Mouse (Mus musculus) CH12.LX (cell line): Measurements from ENCODE around the gene Sept1. TPM values are rescaled to one million over a fixed set of nuclear protein-coding genes. Genes with fewer than 3 reads are reported as not detected.

Experiments used
- DNase-seq: peaks from one replicate; pipeline ENCODE4 v3.0.0-alpha.2; 2013; ENCODE audit errors: extremely low read depth
- H3K27ac ChIP-seq: 2 replicates; pipeline ENCODE4 v1.5.1; 2012; ENCODE audit warnings: low read depth, mild to moderate bottlenecking, control low read depth, moderate library complexity; ENCODE audit not compliant: insufficient read depth
- H3K27me3 ChIP-seq: replicated peaks from 2 replicates; pipeline ENCODE3; 2012; ENCODE audit warnings: inconsistent platforms
- H3K36me3 ChIP-seq, 2 experiments: replicated peaks in 1 of 2; 2 replicates each; pipeline versions ENCODE3 to v1.6.1; 2012; ENCODE audit warnings: inconsistent platforms in 1 of 2, low read length in 1 of 2, mild to moderate bottlenecking in 1 of 2, mixed read lengths in 1 of 2, moderate library complexity in 1 of 2; ENCODE audit not compliant: control insufficient read depth in 1 of 2, insufficient read depth in 1 of 2
- H3K4me1 ChIP-seq, 2 experiments: 2 replicates each; pipeline ENCODE4 v1.6.1; 2012; ENCODE audit warnings: inconsistent platforms in 1 of 2, moderate library complexity in 1 of 2; ENCODE audit not compliant: insufficient read depth in 2 of 2, control insufficient read depth in 1 of 2
- H3K4me2 ChIP-seq: 2 replicates; pipeline ENCODE4 v1.6.1; 2012; ENCODE audit warnings: low read depth, mild to moderate bottlenecking, control low read depth; ENCODE audit not compliant: poor library complexity, insufficient read depth, severe bottlenecking
- H3K4me3 ChIP-seq, 3 experiments: fragments of 150-350 bp in 1 of 3; sonication (generic) in 1 of 3; replicated peaks in 1 of 3; 2 replicates each; pipeline versions ENCODE3 to v1.5.1; 2011 to 2012; ENCODE audit warnings: low read depth in 2 of 3, low read length in 2 of 3, mild to moderate bottlenecking in 2 of 3, moderate library complexity in 2 of 3, control low read depth in 1 of 3, improper control_type of control experiment in 1 of 3, inconsistent platforms in 1 of 3, mixed read lengths in 1 of 3; ENCODE audit not compliant: poor library complexity in 1 of 3
- H3K79me2 ChIP-seq: replicated peaks from 2 replicates; pipeline ENCODE4 v1.6.1; 2012; ENCODE audit warnings: mild to moderate bottlenecking, moderate library complexity; ENCODE audit not compliant: control insufficient read depth, poor library complexity, insufficient read depth, severe bottlenecking; ENCODE audit errors: extremely low read depth
- H3K9ac ChIP-seq: 2 replicates; pipeline ENCODE4 v1.6.1; 2012; ENCODE audit warnings: low read depth, mild to moderate bottlenecking, control low read depth, moderate library complexity; ENCODE audit not compliant: insufficient read depth
- H3K9me3 ChIP-seq: replicated peaks from 2 replicates; pipeline ENCODE3; 2012; ENCODE audit warnings: low read length, inconsistent platforms, mixed read lengths
- BHLHE40 ChIP-seq: IDR thresholded peaks from 2 replicates; pipeline ENCODE4 v1.6.1; 2011; ENCODE audit warnings: mild to moderate bottlenecking, low read depth, low read length, improper control_type of control experiment
- CTCF ChIP-seq, 2 experiments: IDR thresholded peaks in 1 of 2; conservative IDR thresholded peaks in 1 of 2; 2 replicates each; pipeline ENCODE4 v1.5.1; 2011 to 2012; ENCODE audit warnings: low read depth in 2 of 2, low read length in 2 of 2, improper control_type of control experiment in 1 of 2, inconsistent platforms in 1 of 2, mild to moderate bottlenecking in 1 of 2, moderate library complexity in 1 of 2
- E2F4 ChIP-seq: IDR thresholded peaks from 2 replicates; pipeline ENCODE4 v1.6.1; 2011; ENCODE audit warnings: low read depth, low read length, improper control_type of control experiment; ENCODE audit not compliant: insufficient replicate concordance
- ELF1 ChIP-seq: IDR thresholded peaks from 2 replicates; pipeline ENCODE4 v1.6.1; 2014; ENCODE audit warnings: low read depth, mild to moderate bottlenecking, inconsistent platforms, low read length, improper control_type of control experiment
- EP300 ChIP-seq: IDR thresholded peaks from 2 replicates; pipeline ENCODE4 v1.6.1; 2011; ENCODE audit warnings: low read length, improper control_type of control experiment
- ETS1 ChIP-seq: conservative IDR thresholded peaks from 2 replicates; pipeline ENCODE4 v1.6.1; 2012; ENCODE audit warnings: low read depth, mild to moderate bottlenecking, inconsistent platforms, low read length, improper control_type of control experiment, moderate library complexity
- IRF4 ChIP-seq: IDR thresholded peaks from 2 replicates; pipeline ENCODE4 v1.6.1; 2014; ENCODE audit warnings: low read depth, mild to moderate bottlenecking, inconsistent platforms, low read length, improper control_type of control experiment
- JUN ChIP-seq: IDR thresholded peaks from 2 replicates; pipeline ENCODE4 v1.6.1; 2011; ENCODE audit warnings: low read depth, mild to moderate bottlenecking, low read length, improper control_type of control experiment, moderate library complexity; ENCODE audit not compliant: insufficient read depth
- JUND ChIP-seq: conservative IDR thresholded peaks from 2 replicates; pipeline ENCODE4 v1.6.1; 2011; ENCODE audit warnings: low read depth, low read length, improper control_type of control experiment
- MAFK ChIP-seq: IDR thresholded peaks from 2 replicates; pipeline ENCODE4 v1.6.1; 2011; ENCODE audit warnings: low read length, improper control_type of control experiment; ENCODE audit not compliant: insufficient replicate concordance
- MAX ChIP-seq: IDR thresholded peaks from 2 replicates; pipeline ENCODE4 v1.6.1; 2011; ENCODE audit warnings: low read length, improper control_type of control experiment
- MAZ ChIP-seq: IDR thresholded peaks from 2 replicates; pipeline ENCODE4 v1.6.1; 2012; ENCODE audit warnings: low read depth, mild to moderate bottlenecking, inconsistent platforms, low read length, improper control_type of control experiment, moderate library complexity
- MEF2A ChIP-seq: IDR thresholded peaks from 2 replicates; pipeline ENCODE4 v1.6.1; 2014; ENCODE audit warnings: low read depth, mild to moderate bottlenecking, inconsistent platforms, low read length, improper control_type of control experiment, borderline replicate concordance
- MYC ChIP-seq: IDR thresholded peaks from 2 replicates; pipeline ENCODE4 v1.6.1; 2011; ENCODE audit warnings: low read depth, mild to moderate bottlenecking, improper control_type of control experiment, low read length
- NELFE ChIP-seq: IDR thresholded peaks from 2 replicates; pipeline ENCODE4 v1.6.1; 2011; ENCODE audit warnings: low read depth, low read length, improper control_type of control experiment
- NRF1 ChIP-seq: IDR thresholded peaks from 2 replicates; pipeline ENCODE4 v1.6.1; 2014; ENCODE audit warnings: low read depth, mild to moderate bottlenecking, inconsistent platforms, low read length, improper control_type of control experiment, moderate library complexity
- PAX5 ChIP-seq: IDR thresholded peaks from 2 replicates; pipeline ENCODE4 v1.6.1; 2012; ENCODE audit warnings: low read length, inconsistent platforms, mixed read lengths
- POLR2A ChIP-seq: IDR thresholded peaks from 2 replicates; pipeline ENCODE4 v1.6.1; 2011; ENCODE audit warnings: low read depth, mild to moderate bottlenecking, improper control_type of control experiment, low read length
- POLR2AphosphoS2 ChIP-seq: IDR thresholded peaks from 2 replicates; pipeline ENCODE4 v1.6.1; 2011; ENCODE audit warnings: low read depth, low read length, improper control_type of control experiment
- SIN3A ChIP-seq: IDR thresholded peaks from 2 replicates; pipeline ENCODE4 v1.6.1; 2012; ENCODE audit warnings: low read length, improper control_type of control experiment, inconsistent platforms
- SMC3 ChIP-seq: IDR thresholded peaks from 2 replicates; pipeline ENCODE4 v1.6.1; 2011; ENCODE audit warnings: low read depth, low read length, improper control_type of control experiment
- TBP ChIP-seq: conservative IDR thresholded peaks from 2 replicates; pipeline ENCODE4 v1.6.1; 2011; ENCODE audit warnings: low read depth, low read length, improper control_type of control experiment
- TCF12 ChIP-seq: IDR thresholded peaks from 2 replicates; pipeline ENCODE4 v1.6.1; 2014; ENCODE audit warnings: low read depth, mild to moderate bottlenecking, inconsistent platforms, low read length, improper control_type of control experiment
- UBTF ChIP-seq: IDR thresholded peaks from 2 replicates; pipeline ENCODE4 v1.6.1; 2012; ENCODE audit warnings: low read depth, mild to moderate bottlenecking, inconsistent platforms, low read length, improper control_type of control experiment, moderate library complexity
- USF1 ChIP-seq: IDR thresholded peaks from 2 replicates; pipeline ENCODE4 v1.6.1; 2014; ENCODE audit warnings: low read depth, mild to moderate bottlenecking, inconsistent platforms, low read length, improper control_type of control experiment
- USF2 ChIP-seq: conservative IDR thresholded peaks from 2 replicates; pipeline ENCODE4 v1.6.1; 2011; ENCODE audit warnings: low read depth, low read length, improper control_type of control experiment
- ZC3H11A ChIP-seq: IDR thresholded peaks from 2 replicates; pipeline ENCODE4 v1.6.1; 2012; ENCODE audit warnings: low read depth, mild to moderate bottlenecking, inconsistent platforms, low read length, improper control_type of control experiment
- ZKSCAN1 ChIP-seq: IDR thresholded peaks from 2 replicates; pipeline ENCODE4 v1.6.1; 2012; ENCODE audit warnings: low read depth, inconsistent platforms, low read length, improper control_type of control experiment, borderline replicate concordance
- dilution Hi-C: fragments of 300-500 bp; cut with MboI; formaldehyde crosslinking; loops from 2 replicates; pipeline ENCODE4 v1.14.3; 2020; ENCODE audit warnings: low sequenced_read_pairs; ENCODE audit not compliant: extremely low pct_unique_long_range_greater_than_20kb, extremely low pct_ligation_motif_present
- in situ Hi-C: fragments of 300-500 bp; cut with MboI; formaldehyde crosslinking; loops from 3 replicates; pipeline ENCODE4 v1.14.3; 2019; ENCODE audit warnings: low sequenced_read_pairs, low pct_ligation_motif_present, low pct_unique_long_range_greater_than_20kb, mixed read lengths
- polyA plus RNA-seq: library from polyadenylated mRNA; unstranded; fragments of >175 nt; gene quantifications from 2 replicates; pipeline ENCODE4 v1.2.1, GENCODE M21; 2012; ENCODE audit warnings: low read depth; ENCODE audit not compliant: insufficient read length
- total RNA-seq, 2 experiments: library from RNA; depleted of rRNA; stranded (reverse); fragments of 300-350 nt in 1 of 2; fragments of >200 nt in 1 of 2; gene quantifications; 2 replicates each; pipeline ENCODE4 v1.2.3; 2012 to 2014

Sept1 gene
- total and polyA plus RNA-seq, 3 experiments, result 42.7 to 171 (median 92.3) TPM

DNA sequence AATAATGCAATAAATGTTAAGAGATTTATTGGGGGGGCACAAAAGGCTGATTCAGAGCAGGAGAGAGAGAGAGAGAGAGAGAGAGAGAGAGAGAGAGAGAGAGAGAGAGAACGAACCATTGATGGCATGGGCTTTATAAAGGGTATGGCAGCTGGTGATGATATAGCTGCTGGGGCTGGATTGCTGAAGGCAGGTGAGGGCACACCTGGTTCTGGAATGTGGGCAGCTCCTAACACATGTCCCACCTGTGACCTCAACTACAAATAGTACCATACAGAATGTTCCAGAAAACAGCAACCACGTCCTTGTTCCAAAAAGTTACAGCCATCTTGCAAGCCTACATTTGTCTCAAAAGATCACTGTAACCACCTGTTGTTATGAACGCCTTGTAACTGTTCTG is 1.6 kb downstream of the Sept1 start:
- TF ChIP-seq USF2, result no peak
- TF ChIP-seq BHLHE40, result no peak
- TF ChIP-seq MYC, result no peak
- TF ChIP-seq NELFE, result no peak
- TF ChIP-seq TCF12, result no peak
- TF ChIP-seq ZC3H11A, result no peak
- no peak for TF ChIP-seq SIN3A
- TF ChIP-seq MAX, result no peak
- no peak for TF ChIP-seq POLR2AphosphoS2
- TF ChIP-seq MAZ, result no peak
- no peak for TF ChIP-seq MAFK
- no peak for TF ChIP-seq CTCF (conservative IDR thresholded peaks at IDR 0.05 in 1 of 2, IDR thresholded peaks at IDR 0.05 in 1 of 2; ENCODE audit: low read depth in 2 of 2, low read length in 2 of 2)
- TF ChIP-seq ELF1, result no peak
- no peak for TF ChIP-seq MEF2A
- no peak for TF ChIP-seq PAX5
- TF ChIP-seq E2F4, result no peak
- TF ChIP-seq, all 38 proteins: peak for 0
- in situ Hi-C loops, result no loop called here
- peak overlapping the region; percentile 61; the same call in 1 of the 2 replicates for H3K9ac ChIP-seq
- H3K4me3 ChIP-seq, result peak overlapping the region in 2 of 3 experiments; percentile 94 to 97
- H3K79me2 ChIP-seq, result peaks cover 31% of the 10 kb centered on the region
- DNase-seq, result no peak
- no peak overlapping the region for H3K27ac ChIP-seq
- no peaks in the 10 kb centered on the region for H3K27me3 ChIP-seq
- H3K4me2 ChIP-seq, result peak overlapping the region; percentile 67
- no peaks in the 10 kb centered on the region for H3K9me3 ChIP-seq
- dilution Hi-C loops, result no loop called here
- peaks cover 4 to 43% of the 10 kb centered on the region in 2 experiments; a peak in 3 of 4 replicates for H3K4me1 ChIP-seq
- peaks cover 16 to 44% of the 10 kb centered on the region in 2 experiments for H3K36me3 ChIP-seq

DNA sequence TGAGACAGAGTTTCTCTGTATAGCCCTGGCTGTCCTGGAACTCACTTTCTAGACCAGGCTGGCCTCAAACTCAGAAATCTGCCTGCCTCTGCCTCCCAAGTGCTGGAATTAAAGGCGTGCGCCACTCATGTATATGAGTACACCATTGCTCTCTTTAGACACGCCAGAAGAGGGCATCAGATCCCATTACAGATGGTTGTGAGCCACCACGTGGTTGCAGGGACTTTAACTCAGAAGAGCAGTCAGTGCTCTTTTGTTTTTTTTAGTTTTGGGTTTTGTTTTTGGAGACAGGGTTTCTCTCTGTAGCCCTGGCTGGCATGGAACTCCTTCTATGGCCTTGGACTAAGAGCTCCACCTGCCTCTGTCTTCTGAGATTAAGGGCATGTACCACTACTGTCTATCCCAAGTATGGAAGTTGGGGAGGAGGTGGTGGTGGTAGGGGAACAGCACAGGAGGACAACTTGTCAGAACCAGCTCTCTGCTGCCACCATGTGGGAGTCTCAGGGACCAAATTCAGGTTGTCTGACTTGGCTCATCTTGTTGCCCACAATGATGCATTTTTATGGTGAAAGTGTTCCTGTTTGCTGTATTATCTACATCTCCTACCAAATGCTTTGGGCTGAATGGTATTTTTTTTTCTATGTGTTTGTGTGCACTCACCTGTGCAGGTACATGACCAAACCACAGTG is 4.2 kb downstream of the Sept1 start:
- H3K27me3 ChIP-seq, result no peaks in the 10 kb centered on the region
- H3K36me3 ChIP-seq, result peaks cover 3 to 25% of the 10 kb centered on the region in 2 experiments
- dilution Hi-C loops (no loop called here), in situ Hi-C loops (no loop called here)
- H3K9me3 ChIP-seq, result no peaks in the 10 kb centered on the region
- H3K4me2 ChIP-seq, result no peak overlapping the region
- no peak overlapping the region for H3K27ac ChIP-seq
- no peak overlapping the region for H3K9ac ChIP-seq
- peaks cover 19% of the 10 kb centered on the region for H3K79me2 ChIP-seq
- no peak overlapping the region for H3K4me3 ChIP-seq
- peak; percentile 89 for DNase-seq
- H3K4me1 ChIP-seq, result peaks cover 4 to 43% of the 10 kb centered on the region in 2 experiments; a peak in 3 of 4 replicates
- TF ChIP-seq JUND (peak; percentile 27; the same call in 1 of the 2 replicates), ETS1 (no peak), PAX5 (no peak), TBP (no peak), ZC3H11A (peak; percentile 13; the same call in 1 of the 2 replicates), POLR2A (peak; percentile 30; the same call in 1 of the 2 replicates), NRF1 (no peak), E2F4 (no peak), MYC (peak; percentile 96), SMC3 (peak; percentile 73), JUN (no peak), IRF4 (0 out of 2 replicates have a peak, but pooled peaks have one; percentile 8), POLR2AphosphoS2 (no peak; the same call in 1 of the 2 replicates), ZKSCAN1 (no peak), UBTF (no peak), MAX (peak; percentile 82), USF1 (peak; percentile 33), MAFK (no peak), MEF2A (peak; percentile 52; the same call in 1 of the 2 replicates), EP300 (no peak), CTCF (conservative IDR thresholded peaks at IDR 0.05 in 1 of 2, IDR thresholded peaks at IDR 0.05 in 1 of 2; ENCODE audit: low read depth in 2 of 2, low read length in 2 of 2) (peak; percentile 74 to 83), ELF1 (no peak), MAZ (no peak), NELFE (no peak; the same call in 1 of the 2 replicates), BHLHE40 (no peak)
